Mouse (Mus musculus): Measurements from ENCODE around the gene Tmprss9.

GRCm38 (mm10) chr10:80823316-80823715, 48.3 kb upstream of the Tmprss9 start:
- TF ChIP-seq POLR2A (IDR thresholded peaks at IDR 0.05; ENCODE audit: low read depth, low read length) = no peak
- no peak for TF ChIP-seq CTCF (conservative IDR thresholded peaks at IDR 0.05 in 1 of 2, IDR thresholded peaks at IDR 0.05 in 1 of 2; ENCODE audit: low read depth in 2 of 2, low read length in 2 of 2)
- TF ChIP-seq JUN (IDR thresholded peaks at IDR 0.05; ENCODE audit: insufficient read depth, low read depth, low read length) = no peak
- TF ChIP-seq ZMIZ1 (IDR thresholded peaks at IDR 0.05; ENCODE audit: low read depth, low read length) = no peak
- no peak for TF ChIP-seq EP300 (IDR thresholded peaks at IDR 0.05; ENCODE audit: low read length)

Data from CH12.LX (cell line).